Mouse (Mus musculus): ENCODE measurements around the gene Dld. TPM values are rescaled to one million over a fixed set of nuclear protein-coding genes. Genes with fewer than 3 reads are reported as not detected.

Gene Dld
- total RNA-seq (2012; rRNA removed), result 112 TPM in 2 replicates
- 100 to 1,000 TPM; 131 to 229 TPM for polyA plus RNA-seq (2012; ENCODE audit: insufficient read depth in 1 of 2, insufficient read length in 2 of 2, low read depth in 1 of 2, low replicate concordance in 2 of 2, missing spikeins in 1 of 2)

DNA sequence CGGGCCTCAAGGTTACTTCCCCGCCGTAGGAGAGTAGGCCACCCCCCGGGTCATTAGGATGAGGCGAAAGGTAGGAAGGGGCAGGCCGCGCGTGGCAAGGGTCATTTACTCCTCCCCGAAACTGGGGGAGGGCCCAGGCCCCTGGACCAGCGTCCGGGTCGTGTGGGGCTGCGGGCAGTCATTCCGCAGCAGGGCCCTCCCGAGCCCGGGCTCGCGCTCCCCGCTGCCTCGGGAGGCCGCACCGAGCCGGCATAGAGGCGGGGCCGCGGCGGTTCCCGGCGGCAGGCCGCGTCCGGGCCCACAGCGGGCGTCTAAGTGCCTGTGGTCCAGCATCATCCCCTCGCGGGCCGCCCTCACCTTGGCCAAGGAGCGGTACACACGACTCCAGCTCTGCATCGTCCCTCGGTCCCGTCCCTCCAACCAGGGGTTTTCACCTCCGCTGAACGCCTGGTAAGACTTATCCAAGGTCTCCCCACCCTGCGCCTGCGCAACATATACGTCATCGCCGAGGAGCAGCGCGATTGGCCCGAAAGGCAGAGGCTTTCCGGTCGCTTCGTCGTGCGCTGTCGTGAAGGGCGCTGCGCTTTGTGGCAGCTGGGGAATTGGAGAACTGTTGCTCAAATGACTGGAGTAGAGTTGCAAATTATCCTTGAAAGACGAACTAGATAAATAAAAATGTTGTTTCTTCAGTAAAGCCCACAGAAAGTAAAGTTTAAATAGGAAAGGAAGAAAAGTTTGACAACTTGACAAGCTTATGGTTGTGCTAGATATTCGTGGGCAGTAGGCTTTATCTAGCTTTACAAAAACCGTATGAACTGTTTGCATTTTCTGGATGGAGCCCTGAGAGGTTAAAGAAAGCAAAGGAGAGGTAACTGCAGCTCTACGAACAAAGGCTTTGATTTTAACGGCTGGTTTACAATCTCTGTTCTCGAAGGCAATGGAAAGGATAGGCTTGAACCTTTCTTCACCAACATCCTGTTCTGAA is at the start of gene Dld:
Gene Dld (minus strand): TSS at position 510 of the 985 bp plus-strand sequence.
- Histone ChIP-seq H3K27me3 (ENCODE audit: control insufficient read depth in 1 of 2, insufficient read depth in 2 of 2, low read length in 2 of 2) (no peaks in the 10 kb centered on the region), H3K79me2 (ENCODE audit: control insufficient read depth, insufficient read depth, low read length, poor library complexity) (peaks cover 23% of the 10 kb centered on the region), H3K4me1 (ENCODE audit: control insufficient read depth in 1 of 2, insufficient read depth in 2 of 2, low read length in 2 of 2) (peaks cover 0 to 7% of the 10 kb centered on the region in 2 experiments; a peak in 2 of 4 replicates), H3K9me3 (replicated peaks; ENCODE audit: insufficient read depth, low read length) (no peaks in the 10 kb centered on the region), H3K9ac (ENCODE audit: control insufficient read depth, low read depth, low read length, poor library complexity, severe bottlenecking) (peak within 1 kb of the TSS; percentile 94), H3K27ac (ENCODE audit: control insufficient read depth, low read depth, low read length) (peak within 1 kb of the TSS; percentile 59), H3K4me3 (ENCODE audit: control insufficient read depth in 1 of 2, insufficient read depth in 1 of 2, low read depth in 2 of 2, low read length in 2 of 2) (peak within 1 kb of the TSS; percentile 83 to 93), H3K36me3 (ENCODE audit: control insufficient read depth in 1 of 2, insufficient read depth in 2 of 2, low read length in 2 of 2) (peaks cover 11 to 14% of the 10 kb centered on the region in 2 experiments)
- peak; percentile 98 for DNase-seq (ENCODE audit: low read depth, low spot score)
- TF ChIP-seq MEF2A (IDR thresholded peaks at IDR 0.05; ENCODE audit: extremely low read depth, insufficient replicate concordance, low read depth, low read length, poor library complexity, severe bottlenecking) (no peak), SIN3A (IDR thresholded peaks at IDR 0.05; ENCODE audit: low read length) (0 out of 2 replicates have a peak, but pooled peaks have one; percentile 41), CHD1 (IDR thresholded peaks at IDR 0.05; ENCODE audit: low read depth, low read length) (no peak), ETS1 (IDR thresholded peaks at IDR 0.05; ENCODE audit: low read depth, low read length) (no peak), MAFK (IDR thresholded peaks at IDR 0.05; ENCODE audit: borderline replicate concordance, low read depth, low read length) (no peak), NELFE (IDR thresholded peaks at IDR 0.05; ENCODE audit: low read depth, low read length) (peak; percentile 85), CHD2 (IDR thresholded peaks at IDR 0.05; ENCODE audit: low read length) (no peak), UBTF (IDR thresholded peaks at IDR 0.05; ENCODE audit: borderline replicate concordance, insufficient read depth, low read depth, low read length) (no peak), E2F4 (IDR thresholded peaks at IDR 0.05; ENCODE audit: borderline replicate concordance, low read depth, low read length) (no peak), SMC3 (IDR thresholded peaks at IDR 0.05; ENCODE audit: low read depth, low read length) (no peak), MYC (IDR thresholded peaks at IDR 0.05; ENCODE audit: low read depth, low read length) (no peak), RAD21 (IDR thresholded peaks at IDR 0.05; ENCODE audit: low read depth, low read length) (no peak), ZKSCAN1 (IDR thresholded peaks at IDR 0.05; ENCODE audit: low read depth, low read length) (no peak), ZNF384 (IDR thresholded peaks at IDR 0.05; ENCODE audit: low read depth, low read length) (no peak), POLR2AphosphoS5 (IDR thresholded peaks at IDR 0.05; ENCODE audit: borderline replicate concordance, low read depth, low read length) (no peak), ELF1 (IDR thresholded peaks at IDR 0.05; ENCODE audit: low read depth, low read length) (peak; percentile 75), MAZ (IDR thresholded peaks at IDR 0.05; ENCODE audit: low read depth, low read length) (no peak), NRF1 (IDR thresholded peaks at IDR 0.05; ENCODE audit: insufficient read depth, low read depth, low read length, poor library complexity, severe bottlenecking) (peak; percentile 95), KAT2A (conservative IDR thresholded peaks at IDR 0.05; ENCODE audit: low read depth, low read length) (peak; percentile 95), HCFC1 (IDR thresholded peaks at IDR 0.05; ENCODE audit: low read depth, low read length) (peak; percentile 95), MXI1 (IDR thresholded peaks at IDR 0.05; ENCODE audit: low read depth, low read length) (0 out of 2 replicates have a peak, but pooled peaks have one; percentile 65), EP300 (IDR thresholded peaks at IDR 0.05; ENCODE audit: low read depth in 1 of 2, low read length in 2 of 2) (no peak; a peak in 1 of 4 replicates), POLR2AphosphoS2 (IDR thresholded peaks at IDR 0.05; ENCODE audit: low read length) (peak; percentile 74; the same call in 1 of the 2 replicates), MYB (IDR thresholded peaks at IDR 0.05; ENCODE audit: low read depth, low read length) (no peak), USF2 (IDR thresholded peaks at IDR 0.05; ENCODE audit: borderline replicate concordance in 1 of 2, insufficient read depth in 1 of 2, low read depth in 1 of 2, low read length in 2 of 2) (no peak), USF1 (IDR thresholded peaks at IDR 0.05; ENCODE audit: low read depth, low read length) (0 out of 2 replicates have a peak, but pooled peaks have one; percentile 17), TBP (IDR thresholded peaks at IDR 0.05; ENCODE audit: low read depth, low read length) (peak; percentile 91), GABPA (IDR thresholded peaks at IDR 0.05; ENCODE audit: low read depth, low read length) (no peak), ZC3H11A (IDR thresholded peaks at IDR 0.05; ENCODE audit: low read depth, low read length) (no peak), GATA1 (IDR thresholded peaks at IDR 0.05; ENCODE audit: low read depth, low read length) (0 out of 2 replicates have a peak, but pooled peaks have one; percentile 29), JUND (IDR thresholded peaks at IDR 0.05; ENCODE audit: low read depth, low read length) (0 out of 2 replicates have a peak, but pooled peaks have one; percentile 48), BHLHE40 (IDR thresholded peaks at IDR 0.05; ENCODE audit: borderline replicate concordance, low read depth, low read length) (no peak), MAX (IDR thresholded peaks at IDR 0.05; ENCODE audit: low read length) (peak; percentile 50; the same call in 1 of the 2 replicates)
